Mouse (Mus musculus) heart, embryonic 15.5 days (tissue): ENCODE data around the gene Gabrd. TPM values are rescaled to one million over a fixed set of nuclear protein-coding genes. Genes with fewer than 3 reads are reported as not detected.

Experiments used
- polyA plus RNA-seq: library from polyadenylated mRNA; unstranded; fragments of >200 nt; fragmentation: Nextera tagmentation; extraction: Ambion mirVana; gene quantifications from 2 replicates; pipeline ENCODE4 v1.2.1, GENCODE M21; 2015

Gabrd gene
- polyA plus RNA-seq, 1 experiment from 2014 or later = not detected

Other genes with a start within 250 kb of the Gabrd start
- 11.0 and 13.6 TPM in 2 replicates for gene Ski, start 175.5 kb downstream of the Gabrd start, polyA plus RNA-seq
- 64.7 and 67.7 TPM in 2 replicates for gene Faap20, start 148.3 kb downstream of the Gabrd start, polyA plus RNA-seq
- gene Prkcz, start 36.8 kb downstream of the Gabrd start, polyA plus RNA-seq = 6.3 and 7.3 TPM in 2 replicates
- gene Cfap74, start 11.1 kb upstream of the Gabrd start, polyA plus RNA-seq = 0.60 and 0.82 TPM in 2 replicates
- not detected in 2 replicates for gene Tmem52, start 71.0 kb upstream of the Gabrd start, polyA plus RNA-seq
- 308 and 345 TPM in 2 replicates for gene Gnb1, start 93.2 kb upstream of the Gabrd start, polyA plus RNA-seq
- gene Nadk, start 164.3 kb upstream of the Gabrd start, polyA plus RNA-seq = 40.9 and 55.3 TPM in 2 replicates
- 5.8 and 6.7 TPM in 2 replicates for gene Slc35e2, start 203.3 kb upstream of the Gabrd start, polyA plus RNA-seq
- gene Cdk11b, start 226.7 kb upstream of the Gabrd start, polyA plus RNA-seq = 38.4 and 41.8 TPM in 2 replicates
- gene Gm10563, start 247.3 kb upstream of the Gabrd start, polyA plus RNA-seq = not detected in 2 replicates